Mouse (Mus musculus) lung, adult 2 months (tissue): ENCODE measurements around the gene Arhgap44. TPM values are rescaled to one million over a fixed set of nuclear protein-coding genes. Genes with fewer than 3 reads are reported as not detected.

Experiments used
- DNase-seq: peaks from one replicate; pipeline ENCODE4 v3.0.0; 2022
- H3K4me1 ChIP-seq: fragments of 200-500 bp; 2 replicates; pipeline ENCODE4 v1.6.1; 2011; ENCODE audit warnings: low read length; ENCODE audit not compliant: control insufficient read depth, insufficient read depth
- H3K4me3 ChIP-seq: fragments of 200-500 bp; replicated peaks from 2 replicates; pipeline ENCODE3; 2011; ENCODE audit warnings: low read depth, mild to moderate bottlenecking, control low read depth, low read length; ENCODE audit errors: extremely low read depth
- CTCF ChIP-seq: fragments of 200-500 bp; IDR thresholded peaks from 2 replicates; pipeline ENCODE4 v1.5.1; 2011; ENCODE audit warnings: mild to moderate bottlenecking, low read length, control low read depth; ENCODE audit not compliant: insufficient read depth
- POLR2A ChIP-seq: fragments of 200-500 bp; IDR thresholded peaks from 2 replicates; pipeline ENCODE4 v1.6.1; 2011; ENCODE audit warnings: low read depth, mild to moderate bottlenecking, control low read depth, low read length, borderline replicate concordance; ENCODE audit errors: extremely low read depth
- WGBS: fragments of 180-500 bp; shearing (Covaris S2); methylation state at CpG from one replicate; pipeline ENCODE4 v1.1.7; 2018; 5-methylcytosine and 5-hydroxymethylcytosine counted together
- polyA plus RNA-seq: library from polyadenylated mRNA; depleted of rRNA; stranded (reverse); fragments of >200 nt; gene quantifications from 2 replicates; pipeline ENCODE4 v1.2.3, GENCODE M21; 2012

Gene Arhgap44
- polyA plus RNA-seq, 1 experiment = 32.6 TPM

DNA sequence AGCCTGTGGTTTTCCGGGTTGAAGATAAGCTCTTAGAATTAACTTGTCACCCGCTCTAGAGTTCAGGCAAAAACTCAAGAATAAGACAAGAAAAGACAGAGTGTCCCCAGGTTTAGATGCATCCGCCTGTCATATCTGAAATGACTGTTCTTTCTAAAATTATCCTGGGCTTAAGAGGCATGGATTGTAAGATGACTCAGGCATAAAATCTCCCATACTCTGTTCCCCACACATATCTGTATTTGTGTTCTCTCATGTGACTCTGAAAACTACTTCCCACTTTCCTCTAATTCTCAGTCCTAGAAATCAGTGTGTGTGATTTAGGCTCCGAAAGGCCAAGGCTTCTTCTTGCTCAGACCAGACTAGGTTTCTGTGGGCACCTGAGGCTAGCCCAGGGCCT is 93.7 kb downstream of the Arhgap44 start:
- DNase-seq = no peak
- no peak overlapping the region for H3K4me3 ChIP-seq
- no peaks in the 10 kb centered on the region for H3K4me1 ChIP-seq
- WGBS = 84% methylated on average over 4 of the region's 4 CpGs
- TF ChIP-seq POLR2A (no peak), CTCF (no peak)

DNA sequence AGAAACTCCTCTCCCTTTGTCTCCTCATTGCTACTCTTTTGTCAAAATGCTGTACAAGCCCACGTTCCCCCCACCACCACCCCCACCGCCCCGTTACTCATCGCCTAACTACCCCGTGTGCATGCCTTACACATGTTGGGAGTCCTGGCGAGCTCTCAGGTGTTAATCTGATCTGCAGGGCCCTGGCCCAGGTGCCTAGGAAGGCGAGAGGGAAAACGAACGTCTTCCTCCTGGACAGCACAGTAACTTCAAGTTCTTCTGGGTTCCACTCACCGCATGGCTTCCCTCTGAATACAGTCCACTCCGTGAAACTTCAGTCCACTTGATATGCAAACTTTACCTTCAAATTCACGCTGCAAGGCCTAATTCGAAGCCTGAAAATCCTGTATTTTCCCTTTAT is 97.6 kb downstream of the Arhgap44 start:
- TF ChIP-seq CTCF (no peak), POLR2A (no peak)
- Histone ChIP-seq H3K4me1 (no peaks in the 10 kb centered on the region), H3K4me3 (no peak overlapping the region)
- no peak for DNase-seq
- 84% methylated on average over 13 of the region's 13 CpGs for whole genome bisulfite sequencing

DNA sequence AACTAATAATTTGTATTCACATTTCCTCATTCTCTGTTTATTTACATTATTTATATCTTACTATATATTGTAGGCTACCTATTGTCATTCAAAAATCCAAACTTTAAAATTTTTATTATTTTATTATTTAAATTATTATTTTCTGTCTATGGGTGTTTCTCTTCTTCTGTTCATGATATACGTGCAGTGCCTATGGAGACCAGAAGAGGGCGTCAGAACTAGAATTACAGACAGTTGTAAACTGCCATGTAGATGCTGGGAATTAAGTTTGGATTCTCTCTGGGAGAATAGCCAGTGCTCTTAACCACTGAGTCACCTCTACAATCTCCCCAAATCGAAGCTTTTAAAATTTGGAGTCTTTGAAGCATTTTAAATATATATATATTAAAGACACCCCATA is 101.3 kb downstream of the Arhgap44 start:
- TF ChIP-seq CTCF = no peak
- no peak for TF ChIP-seq POLR2A
- no peak overlapping the region for H3K4me3 ChIP-seq
- 65% methylated on average over 3 of the region's 3 CpGs for WGBS
- no peak for DNase-seq
- H3K4me1 ChIP-seq = no peaks in the 10 kb centered on the region

DNA sequence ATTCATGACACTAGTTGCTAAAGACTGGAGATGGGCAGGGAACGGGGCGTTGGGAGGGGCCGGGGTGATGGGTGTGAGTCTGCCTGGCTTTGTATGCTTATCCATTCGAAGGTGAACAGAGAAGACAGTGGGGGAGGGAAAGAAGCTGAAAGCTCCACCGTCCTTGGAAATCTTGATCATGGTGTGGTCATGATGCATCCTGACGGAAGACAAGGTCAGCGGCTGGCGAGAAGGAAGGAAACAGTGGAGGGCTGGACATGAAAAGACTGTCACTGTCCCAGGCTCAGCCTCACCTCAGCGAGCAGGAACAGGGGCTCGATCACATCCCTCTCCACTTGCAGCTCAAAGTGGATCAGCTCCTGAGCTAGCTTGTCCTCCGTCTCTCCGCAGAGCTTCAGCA is 103.2 kb downstream of the Arhgap44 start:
- no peaks in the 10 kb centered on the region for H3K4me1 ChIP-seq
- DNase-seq = no peak
- TF ChIP-seq CTCF (no peak), POLR2A (no peak)
- 82% methylated on average over 12 of the region's 12 CpGs for WGBS
- no peak overlapping the region for H3K4me3 ChIP-seq

DNA sequence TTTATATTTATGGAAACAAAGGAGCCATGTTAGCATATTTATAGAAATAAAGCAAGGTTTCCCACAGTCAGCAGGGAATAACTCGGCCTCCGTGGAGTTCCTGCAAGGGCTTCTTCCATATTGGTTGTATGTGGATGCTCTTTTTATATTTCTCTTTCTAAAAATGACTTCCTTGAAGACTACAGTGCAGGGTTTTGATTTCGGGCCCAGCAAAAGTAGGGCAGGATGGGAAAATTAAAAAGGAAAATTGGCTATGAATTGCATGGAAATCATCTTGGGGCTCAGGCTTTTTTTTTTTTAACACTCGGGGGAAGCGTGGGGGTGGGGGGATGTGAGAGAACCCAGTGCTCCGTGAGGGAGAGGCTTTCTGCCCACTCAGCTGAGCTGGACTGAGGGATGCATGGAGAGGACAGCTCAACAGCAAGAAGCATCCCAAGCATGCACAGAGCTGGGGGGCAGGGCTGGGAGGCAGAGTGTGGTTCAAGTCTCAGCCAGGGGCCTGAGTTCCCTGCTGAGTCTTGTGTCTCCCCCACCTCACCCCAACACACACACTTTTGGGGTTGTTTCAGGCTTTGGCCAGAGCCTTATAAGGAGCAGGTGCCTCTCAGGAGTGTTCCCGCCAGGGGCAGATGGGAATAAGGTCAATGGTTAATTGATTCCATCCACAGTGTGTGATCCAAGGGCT is 104.4 kb downstream of the Arhgap44 start:
- Histone ChIP-seq H3K4me1 (no peaks in the 10 kb centered on the region), H3K4me3 (no peak overlapping the region)
- WGBS = 73% methylated on average over 7 of the region's 7 CpGs
- no peak for TF ChIP-seq CTCF
- no peak for TF ChIP-seq POLR2A
- no peak for DNase-seq

DNA sequence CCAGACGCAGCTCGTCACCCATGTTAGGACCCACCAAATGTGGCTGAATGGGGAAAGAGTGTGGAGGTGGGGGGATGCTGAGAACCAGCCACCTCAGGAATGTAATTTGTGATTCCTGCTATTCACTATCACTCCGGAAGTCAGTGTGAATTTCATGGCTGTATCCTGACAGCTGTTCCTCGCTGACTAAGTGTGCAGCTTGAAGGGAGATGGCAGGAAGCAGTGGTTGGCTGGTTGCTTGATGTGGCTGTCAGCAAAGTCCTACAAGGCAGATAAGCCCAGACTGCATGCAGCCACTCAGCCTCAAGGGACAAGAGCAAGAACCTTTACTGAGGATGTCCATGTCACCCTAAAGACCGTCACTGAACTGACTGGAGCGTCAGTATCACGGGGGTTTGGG is 107.2 kb downstream of the Arhgap44 start:
- 66% methylated on average over 7 of the region's 7 CpGs for WGBS
- no peak overlapping the region for H3K4me3 ChIP-seq
- no peak for TF ChIP-seq POLR2A
- no peak for TF ChIP-seq CTCF
- DNase-seq = no peak
- H3K4me1 ChIP-seq = no peaks in the 10 kb centered on the region

DNA sequence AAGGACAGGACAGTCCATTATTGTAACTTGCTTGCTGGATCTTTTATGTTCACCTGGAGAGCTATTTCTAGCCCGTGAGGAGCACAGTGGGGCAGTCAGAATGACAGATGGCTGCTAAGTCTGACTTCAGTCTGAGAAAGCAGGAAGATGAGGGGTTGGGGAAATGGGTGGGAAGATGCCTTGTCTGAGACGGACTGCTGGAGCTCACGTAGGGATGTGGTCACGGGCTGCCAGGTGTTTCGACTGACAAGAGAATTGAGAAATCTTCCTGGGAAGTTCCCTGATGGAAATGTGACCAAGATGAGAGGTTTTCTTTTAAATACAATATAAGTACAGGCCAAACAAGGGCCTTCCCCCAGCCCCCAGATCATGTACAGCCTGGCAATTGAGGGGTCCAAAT is 108.5 kb downstream of the Arhgap44 start:
- TF ChIP-seq CTCF (no peak), POLR2A (no peak)
- no peak overlapping the region for H3K4me3 ChIP-seq
- DNase-seq = no peak
- WGBS = 73% methylated on average over 5 of the region's 5 CpGs
- no peaks in the 10 kb centered on the region for H3K4me1 ChIP-seq

DNA sequence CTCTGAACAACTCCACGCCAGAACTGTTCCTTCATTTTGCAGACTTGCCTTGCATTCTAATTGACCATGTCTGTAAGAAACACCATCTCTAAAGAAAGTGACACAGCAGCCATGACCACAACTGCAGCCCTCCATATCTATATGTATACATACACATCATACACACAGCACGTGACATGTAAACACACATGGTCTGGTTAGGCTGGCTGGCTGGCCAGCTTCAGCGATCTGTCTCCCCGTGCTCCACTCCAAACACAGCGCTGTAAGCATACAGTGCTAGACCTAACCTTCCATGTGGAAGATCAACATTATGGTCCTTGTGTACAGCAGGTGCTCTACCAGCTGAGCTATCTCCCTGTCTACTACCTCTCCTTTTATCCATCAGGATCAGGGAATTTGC is 111.9 kb downstream of the Arhgap44 start:
- TF ChIP-seq POLR2A (no peak), CTCF (no peak)
- Histone ChIP-seq H3K4me1 (no peaks in the 10 kb centered on the region), H3K4me3 (no peak overlapping the region)
- no peak for DNase-seq
- WGBS = 84% methylated on average over 5 of the region's 5 CpGs

DNA sequence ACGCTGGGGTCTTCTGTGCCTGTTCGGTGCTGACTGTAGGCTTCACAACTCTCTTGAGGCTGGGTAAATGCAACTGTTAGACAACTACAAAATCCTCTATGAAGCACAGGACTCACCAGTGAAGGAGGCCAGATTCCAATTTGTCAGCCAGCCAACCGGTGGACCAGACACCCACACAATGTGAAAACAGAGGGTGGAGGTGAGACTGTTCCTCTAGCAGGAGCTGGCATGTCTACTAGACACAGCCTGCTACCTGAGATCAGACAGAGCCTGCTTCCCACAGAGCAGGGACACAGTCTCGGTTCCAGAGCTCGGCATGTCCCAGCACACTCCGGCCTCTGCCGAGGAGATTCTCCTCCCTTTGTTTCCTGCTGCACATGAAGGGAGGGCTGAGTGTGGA is 113.7 kb downstream of the Arhgap44 start:
- TF ChIP-seq CTCF (no peak), POLR2A (no peak)
- no peak overlapping the region for H3K4me3 ChIP-seq
- no peaks in the 10 kb centered on the region for H3K4me1 ChIP-seq
- WGBS = 80% methylated on average over 7 of the region's 7 CpGs
- DNase-seq = no peak

DNA sequence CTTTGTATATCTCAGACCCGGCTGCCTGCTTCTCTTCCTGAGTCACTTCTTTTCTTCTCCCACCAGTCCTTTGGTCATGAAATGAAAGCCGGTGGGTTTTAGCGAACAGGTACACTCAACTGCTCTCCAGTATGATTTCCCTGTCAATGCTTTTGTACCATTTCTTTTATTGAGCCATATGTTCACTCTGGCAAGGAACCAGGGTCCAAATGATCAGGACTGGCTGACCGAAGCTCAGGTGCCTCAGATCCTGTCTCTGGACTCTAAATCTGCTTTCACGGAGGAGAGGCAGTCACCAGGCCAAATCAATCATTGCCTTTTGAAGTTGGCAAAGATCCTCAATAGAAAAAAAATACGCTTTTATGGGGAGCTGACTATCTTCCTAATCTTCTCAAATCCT is 122.2 kb downstream of the Arhgap44 start:
- H3K4me1 ChIP-seq = peaks cover 9% of the 10 kb centered on the region
- 76% methylated on average over 6 of the region's 6 CpGs for WGBS
- H3K4me3 ChIP-seq = no peak overlapping the region
- DNase-seq = no peak
- TF ChIP-seq CTCF (no peak), POLR2A (no peak)
